Mouse (Mus musculus): ENCODE measurements around the gene Krit1. TPM values are rescaled to one million over a fixed set of nuclear protein-coding genes. Genes with fewer than 3 reads are reported as not detected.
A peak's percentile ranks its signal among the peaks of the same experiment; 100 is the strongest.
"Not testable (repeated sequence)": the region's sequence is repeated elsewhere in the genome, so short reads cannot be mapped to it uniquely, and the experiment has no call there.

Krit1 gene
- polyA plus RNA-seq, 1 experiment = 6.6 TPM

GRCm38 (mm10) chr5:3889201-3889600 lies 86.2 kb downstream of the Krit1 start:
- Histone ChIP-seq H3K27ac (ENCODE audit: insufficient read depth, low read length) (no peak overlapping the region), H3K36me3 (ENCODE audit: control insufficient read depth, insufficient read depth, low read length) (no peaks in the 10 kb centered on the region; the same call in 1 of the 2 replicates), H3K4me3 (ENCODE audit: extremely low read depth, insufficient read depth, insufficient read length) (no peak overlapping the region), H3K27me3 (ENCODE audit: control insufficient read depth, insufficient read depth, low read length) (no peaks in the 10 kb centered on the region), H3K4me1 (ENCODE audit: control insufficient read depth, insufficient read depth, insufficient read length) (peaks cover 2% of the 10 kb centered on the region; the same call in 1 of the 2 replicates)
- DNase-seq (ENCODE audit: low read depth in 1 of 2, low spot score in 2 of 2) = no peak
- TF ChIP-seq POLR2A (IDR thresholded peaks at IDR 0.05; ENCODE audit: low read depth, low read length) = no peak
- no peak for TF ChIP-seq CTCF (IDR thresholded peaks at IDR 0.05; ENCODE audit: extremely low read depth, insufficient read depth, insufficient read length, insufficient replicate concordance)

DNA sequence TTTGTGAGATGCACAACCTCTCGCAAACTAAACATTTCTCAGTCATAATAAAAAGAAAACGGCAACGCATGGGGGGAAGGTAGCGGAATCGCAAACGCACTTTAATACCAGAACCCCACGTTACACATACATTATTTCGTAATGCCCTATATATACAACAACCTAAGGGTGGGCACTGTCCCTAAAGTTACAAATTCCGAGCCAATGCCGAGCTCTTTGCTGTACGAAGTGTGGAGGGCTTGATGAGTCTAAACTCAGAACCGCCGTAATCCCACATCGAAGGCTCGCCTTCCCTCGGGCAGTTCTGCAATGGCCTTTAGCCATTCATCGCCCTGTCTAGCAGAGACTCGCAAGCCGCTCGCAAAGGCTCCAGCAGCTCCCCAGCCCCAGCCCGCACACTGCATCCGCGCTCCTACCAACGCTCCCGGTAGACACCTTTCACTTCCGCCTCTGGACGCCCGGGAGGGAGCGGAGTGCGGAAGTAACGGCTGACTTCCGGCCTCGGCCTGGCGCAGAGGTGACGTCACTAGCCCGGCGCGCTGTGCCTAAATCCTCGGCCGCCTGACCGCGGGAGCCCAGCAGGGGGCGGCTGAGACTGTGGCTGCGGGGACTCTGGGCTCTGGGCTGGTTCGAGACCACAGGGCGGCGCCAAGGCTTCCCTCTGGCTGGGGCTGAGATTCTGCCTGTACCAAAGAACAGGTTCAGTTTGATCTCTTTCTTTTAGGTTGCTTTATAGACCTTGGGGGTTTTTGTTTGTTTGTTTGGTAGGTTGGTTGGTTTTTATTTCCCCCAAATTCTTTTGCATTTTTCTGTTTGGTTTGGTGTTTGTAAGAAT lies 90.7 kb downstream of the Krit1 start, which contains the start of gene Mterf1a:
Gene Mterf1a (minus strand): TSS at position 475 of the 835 bp plus-strand sequence.
- H3K27ac ChIP-seq (ENCODE audit: insufficient read depth, low read length); H3K27me3 ChIP-seq (ENCODE audit: control insufficient read depth, insufficient read depth, low read length); H3K36me3 ChIP-seq (ENCODE audit: control insufficient read depth, insufficient read depth, low read length); H3K4me1 ChIP-seq (ENCODE audit: control insufficient read depth, insufficient read depth, insufficient read length): not testable (repeated sequence)
- DNase-seq (ENCODE audit: low read depth in 1 of 2, low spot score in 2 of 2) = peak in 1 of 2 experiments; percentile 13
- 2% methylated on average over 10 of the region's 47 CpGs for WGBS
- peak within 1 kb of the TSS; percentile 48 for H3K4me3 ChIP-seq (ENCODE audit: extremely low read depth, insufficient read depth, insufficient read length)

- WGBS = 95% methylated on average over 4 of the region's 4 CpGs
- not testable (repeated sequence) for H3K4me3 ChIP-seq (ENCODE audit: extremely low read depth, insufficient read depth, insufficient read length); H3K27ac ChIP-seq (ENCODE audit: insufficient read depth, low read length); H3K27me3 ChIP-seq (ENCODE audit: control insufficient read depth, insufficient read depth, low read length); H3K4me1 ChIP-seq (ENCODE audit: control insufficient read depth, insufficient read depth, insufficient read length); H3K36me3 ChIP-seq (ENCODE audit: control insufficient read depth, insufficient read depth, low read length); DNase-seq (ENCODE audit: low read depth in 1 of 2, low spot score in 2 of 2)
These were observed 91.3 kb downstream of the Krit1 start for GRCm38 (mm10) chr5:3894294-3894619.

Other genes with a start within 250 kb of the Krit1 start
- gene 1700109H08Rik, start 231.6 kb upstream of the Krit1 start, polyA plus RNA-seq (2012; rRNA removed) = 1.5 and 1.6 TPM in 2 replicates
- gene Pex1, start 207.1 kb upstream of the Krit1 start, polyA plus RNA-seq (2012; rRNA removed) = 3.5 and 3.8 TPM in 2 replicates
- gene Rbm48, start 206.6 kb upstream of the Krit1 start, polyA plus RNA-seq (2012; rRNA removed) = 3.3 and 3.4 TPM in 2 replicates
- not detected in 2 replicates for gene Tmbim7, start 152.0 kb upstream of the Krit1 start, polyA plus RNA-seq (2012; rRNA removed)
- gene Gatad1, start 146.0 kb upstream of the Krit1 start, polyA plus RNA-seq (2012; rRNA removed) = 15.8 and 21.6 TPM in 2 replicates
- gene Ankib1, start 259 bp upstream of the Krit1 start, polyA plus RNA-seq (2012; rRNA removed) = 5.3 and 5.8 TPM in 2 replicates
- gene Lrrd1, start 42.0 kb downstream of the Krit1 start, polyA plus RNA-seq (2012; rRNA removed) = 0.04 and 0.11 TPM in 2 replicates
- 1.4 TPM in 2 replicates for gene Mterf1a, start 90.7 kb downstream of the Krit1 start, polyA plus RNA-seq (2012; rRNA removed)
- 3.9 and 6.4 TPM in 2 replicates for gene Akap9, start 124.9 kb downstream of the Krit1 start, polyA plus RNA-seq (2012; rRNA removed)

Measured in spleen, adult 2 months (tissue).